Mouse (Mus musculus) embryonic fibroblast, embryonic 13.5 days (primary cell): ENCODE results near the gene Galnt7.

Source experiments
- CTCF ChIP-seq: IDR thresholded peaks from 2 replicates; pipeline ENCODE4 v1.5.1; 2011; ENCODE audit warnings: mild to moderate bottlenecking, control low read depth, low read length, moderate library complexity, borderline replicate concordance; ENCODE audit not compliant: insufficient read depth
- POLR2A ChIP-seq: IDR thresholded peaks from 2 replicates; pipeline ENCODE4 v1.6.1; 2011; ENCODE audit warnings: low read depth, mild to moderate bottlenecking, control low read depth, low read length, moderate library complexity

DNA sequence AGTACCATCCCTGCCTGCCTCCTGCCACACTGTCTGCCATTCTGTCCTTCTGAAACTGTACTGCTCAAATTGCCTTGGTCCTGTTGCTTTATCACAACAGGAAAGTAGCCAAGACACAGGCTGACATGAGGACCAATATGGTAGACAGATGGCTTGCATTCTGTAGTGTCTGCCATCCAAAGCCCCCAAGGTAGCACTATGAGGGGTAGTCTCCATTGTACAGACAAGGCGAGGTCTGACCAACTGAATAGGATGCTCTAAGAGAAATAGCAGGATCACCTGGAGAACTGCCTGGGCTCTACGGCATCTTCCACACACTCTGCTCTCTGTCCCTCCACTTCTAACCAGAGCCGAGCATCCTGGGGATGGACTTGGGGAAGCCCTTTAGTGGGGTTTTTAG, 29.8 kb downstream of the Galnt7 start:
- TF ChIP-seq CTCF (no peak), POLR2A (no peak)
